Comparison of ENCODE assay signal across 8 mouse cellular contexts in genomic region chr8:123042974-123043625, GRCm38 (mm10). TPM values are rescaled to one million over a fixed set of nuclear protein-coding genes. Genes with fewer than 3 reads are reported as not detected.
DNase-seq lines count a peak whose midpoint lies in the region; ATAC-seq and TF ChIP-seq lines count a peak whose summit lies in the region.

No protein-coding gene starts in this region.

- TF ChIP-seq POLR2A in testis, adult 2 months (IDR thresholded peaks at IDR 0.05; ENCODE audit: control insufficient read depth, low read depth, low read length): no peak

- TF ChIP-seq CTCF in testis, adult 2 months (IDR thresholded peaks at IDR 0.05; ENCODE audit: control insufficient read depth, insufficient read depth, insufficient replicate concordance, low read depth, low read length): no peak

- no peaks in the 10 kb centered on the region for H3K27me3 ChIP-seq in testis, adult 2 months (ENCODE audit: control insufficient read depth, insufficient read depth, low read length)
- no peaks in the 10 kb centered on the region for H3K27me3 ChIP-seq in liver, embryonic 11.5 days (replicated peaks; ENCODE audit: control insufficient read depth, insufficient read depth, low read length)

- H3K27ac ChIP-seq in testis, adult 2 months (ENCODE audit: control insufficient read depth, insufficient read depth, low read depth, low read length): peak overlapping the region; percentile 95
- H3K27ac ChIP-seq in liver, embryonic 11.5 days (ENCODE audit: low read depth, low read length): peak overlapping the region; percentile 98

- no peak for ATAC-seq in liver, embryonic 11.5 days (replicated peaks; ENCODE audit: low FRiP score)

- H3K9ac ChIP-seq in liver, embryonic 11.5 days (ENCODE audit: low read depth, low read length): peak overlapping the region; percentile 95

- H3K9me3 ChIP-seq in liver, embryonic 11.5 days (ENCODE audit: control insufficient read depth, low read length): no peaks in the 10 kb centered on the region

- peak; percentile 6 for DNase-seq in embryo, embryonic 10.5 days (ENCODE audit: low spot score)
- no peak for DNase-seq in embryo, embryonic 10 days (ENCODE audit: low spot score)
- no peak for DNase-seq in testis, postnatal 14 days (ENCODE audit: low spot score)
- no peak for DNase-seq in liver, embryonic 11.5 days (ENCODE audit: low spot score)
- no peak for DNase-seq in adrenal gland, adult 2 months
- DNase-seq in frontal cortex, postnatal 10 days (ENCODE audit: low spot score in 2 of 2): no peak
- no peak for DNase-seq in right cerebral cortex, postnatal 4 days

- peak overlapping the region; percentile 98 for H3K4me3 ChIP-seq in testis, adult 2 months (ENCODE audit: control insufficient read depth, low read depth, low read length)
- H3K4me3 ChIP-seq in liver, embryonic 11.5 days (ENCODE audit: low read depth, low read length): peak overlapping the region; percentile 100

- 0 out of 2 replicates have a peak, but pooled peaks cover 1% of the 10 kb centered on the region for H3K36me3 ChIP-seq in testis, adult 2 months (ENCODE audit: control insufficient read depth, insufficient read depth, low read length)
- no peaks in the 10 kb centered on the region for H3K36me3 ChIP-seq in liver, embryonic 11.5 days (ENCODE audit: control insufficient read depth, insufficient read depth, low read length)

- WGBS in liver, embryonic 11.5 days: 18% methylated on average over 22 of the region's 22 CpGs

- H3K4me1 ChIP-seq in testis, adult 2 months (ENCODE audit: control insufficient read depth, insufficient read depth, low read length): peaks cover 9% of the 10 kb centered on the region
- H3K4me1 ChIP-seq in liver, embryonic 11.5 days (replicated peaks; ENCODE audit: control insufficient read depth, insufficient read depth, low read length): peaks cover 27% of the 10 kb centered on the region

- H3K4me2 ChIP-seq in liver, embryonic 11.5 days: peak overlapping the region; percentile 78

RNA-seq across cellular contexts. Expression of gene Ankrd11, which starts 1.0 kb away (rescaled TPM):
- 37.6 and 41.9 TPM in 2 replicates for polyA plus RNA-seq in testis, adult 2 months (2012; rRNA removed)
- polyA plus RNA-seq in liver, embryonic 11.5 days (2014; fragmentation: Nextera tagmentation; extraction: Ambion mirVana): 49.2 and 53.8 TPM in 2 replicates
- total RNA-seq in adrenal gland, adult 2 months (2021): 10 to 100 TPM; 65.4 to 86.9 TPM
- polyA plus RNA-seq in adrenal gland, adult 2 months (2012; rRNA removed): 54.8 and 88.0 TPM in 2 replicates

RNA-seq across cellular contexts. Expression of gene Spg7, which starts 19.6 kb away (rescaled TPM):
- 101 and 124 TPM in 2 replicates for polyA plus RNA-seq in testis, adult 2 months (2012; rRNA removed)
- polyA plus RNA-seq in liver, embryonic 11.5 days (2014; fragmentation: Nextera tagmentation; extraction: Ambion mirVana): 41.3 and 46.0 TPM in 2 replicates
- total RNA-seq in adrenal gland, adult 2 months (2021): 10 to 100 TPM; 78.4 to 80.1 TPM
- 246 and 255 TPM in 2 replicates for polyA plus RNA-seq in adrenal gland, adult 2 months (2012; rRNA removed)

RNA-seq across cellular contexts. Expression of gene Rpl13, which starts 59.0 kb away (rescaled TPM):
- polyA plus RNA-seq in testis, adult 2 months (2012; rRNA removed): 834 and 1,155 TPM in 2 replicates
- polyA plus RNA-seq in liver, embryonic 11.5 days (2014; fragmentation: Nextera tagmentation; extraction: Ambion mirVana): 1,965 and 2,035 TPM in 2 replicates
- 100 to 1,000 TPM; 419 to 701 TPM for total RNA-seq in adrenal gland, adult 2 months (2021)
- polyA plus RNA-seq in adrenal gland, adult 2 months (2012; rRNA removed): 2,347 and 2,800 TPM in 2 replicates
